Mouse (Mus musculus) kidney, postnatal 4 days (tissue): ENCODE measurements at regions not wholly inside any gene's neighbourhood (a gene's known extent, or its start where the extent isn't known, plus 50 kb on each side); places are given as distances from the start of the nearest gene placed in this dataset.

Experiments used
- DNase-seq, 2 experiments: peaks; one replicate each; pipeline ENCODE4 v3.0.0; 2021; ENCODE audit warnings: mixed read lengths in 2 of 2

GRCm38 (mm10) chr10:24444572-24444971 lies 150.7 kb upstream of the Ccn2 start:
- DNase-seq: peak; percentile 10 to 23

GRCm38 (mm10) chr10:24445036-24445435 lies 150.2 kb upstream of the Ccn2 start:
- DNase-seq: no peak

GRCm38 (mm10) chr10:24446168-24446567 lies 149.1 kb upstream of the Ccn2 start:
- DNase-seq: no peak

- peak; percentile 14 to 37 for DNase-seq
Observed at GRCm38 (mm10) chr10:24447135-24447534, 148.1 kb upstream of the Ccn2 start.

GRCm38 (mm10) chr10:24448001-24448561 lies 147.2 kb upstream of the Ccn2 start:
- DNase-seq: peak; percentile 60 to 71

GRCm38 (mm10) chr10:24453507-24453906 lies 141.7 kb upstream of the Ccn2 start:
- no peak for DNase-seq

- DNase-seq: no peak
Observed at GRCm38 (mm10) chr10:24458667-24459066, 136.6 kb upstream of the Ccn2 start.

GRCm38 (mm10) chr10:24463873-24464272 lies 131.4 kb upstream of the Ccn2 start:
- DNase-seq: no peak

GRCm38 (mm10) chr10:24464377-24464776 lies 130.9 kb upstream of the Ccn2 start:
- DNase-seq: no peak

GRCm38 (mm10) chr10:24469741-24470140 lies 125.5 kb upstream of the Ccn2 start:
- DNase-seq: no peak

- no peak for DNase-seq
Observed at GRCm38 (mm10) chr10:24471521-24471920, 123.7 kb upstream of the Ccn2 start.

- DNase-seq: no peak
Observed at GRCm38 (mm10) chr10:24476288-24476687, 119.0 kb upstream of the Ccn2 start.

GRCm38 (mm10) chr10:24478535-24478934 lies 116.7 kb upstream of the Ccn2 start:
- no peak for DNase-seq

GRCm38 (mm10) chr10:24479148-24479547 lies 116.1 kb upstream of the Ccn2 start:
- DNase-seq: no peak

- DNase-seq: no peak
Observed at GRCm38 (mm10) chr10:24481926-24482612, 113.2 kb upstream of the Ccn2 start.

GRCm38 (mm10) chr10:24483053-24483452 lies 112.2 kb upstream of the Ccn2 start:
- DNase-seq: no peak

GRCm38 (mm10) chr10:24484101-24484660 lies 111.1 kb upstream of the Ccn2 start:
- DNase-seq: no peak

GRCm38 (mm10) chr10:24485461-24485860 lies 109.8 kb upstream of the Ccn2 start:
- DNase-seq: no peak

GRCm38 (mm10) chr10:24486224-24486623 lies 109.0 kb upstream of the Ccn2 start:
- DNase-seq: no peak

- DNase-seq: no peak
Observed at GRCm38 (mm10) chr10:24487915-24488314, 107.3 kb upstream of the Ccn2 start.

GRCm38 (mm10) chr10:24490432-24490831 lies 104.8 kb upstream of the Ccn2 start:
- DNase-seq: no peak

GRCm38 (mm10) chr10:24491848-24492247 lies 103.4 kb upstream of the Ccn2 start:
- DNase-seq: no peak

- DNase-seq: peak; percentile 34 to 45
Observed at GRCm38 (mm10) chr10:24493392-24493791, 101.8 kb upstream of the Ccn2 start.

GRCm38 (mm10) chr10:24493936-24494335 lies 101.3 kb upstream of the Ccn2 start:
- DNase-seq: peak; percentile 57 to 64
